Mouse (Mus musculus) heart, embryonic 14.5 days (tissue): ENCODE data around the gene Acot6. TPM values are rescaled to one million over a fixed set of nuclear protein-coding genes. Genes with fewer than 3 reads are reported as not detected.
A peak's percentile ranks its signal among the peaks of the same experiment; 100 is the strongest.
"Not testable (repeated sequence)": the region's sequence is repeated elsewhere in the genome, so short reads cannot be mapped to it uniquely, and the experiment has no call there.

Experiments
- ATAC-seq: fragments of 200-750 bp; cut with Nextera tagmentation; 2 replicates; pipeline ENCODE4 v1.8.0; 2017; ENCODE audit warnings: low read depth, moderate TSS enrichment; ENCODE audit not compliant: insufficient number of reproducible peaks, insufficient read depth, low FRiP score
- H3K27ac ChIP-seq, 2 experiments: fragments of 200-500 bp in 1 of 2; fragments of 300-500 bp in 1 of 2; sonication (generic) in 1 of 2; replicated peaks in 1 of 2; 2 replicates each; pipeline ENCODE4 v1.5.1; 2012 to 2014; ENCODE audit warnings: low read depth in 2 of 2, low read length in 2 of 2, control low read depth in 1 of 2, mild to moderate bottlenecking in 1 of 2, mixed read lengths in 1 of 2; ENCODE audit not compliant: control insufficient read depth in 1 of 2, insufficient read depth in 1 of 2
- H3K27me3 ChIP-seq: fragments of 300-500 bp; sonication (generic); 2 replicates; pipeline ENCODE4 v1.6.1; 2014; ENCODE audit warnings: mild to moderate bottlenecking, low read length, control low read depth; ENCODE audit not compliant: control insufficient read depth, insufficient read depth
- H3K36me3 ChIP-seq: fragments of 300-500 bp; sonication (generic); 2 replicates; pipeline ENCODE4 v1.6.1; 2014; ENCODE audit warnings: mild to moderate bottlenecking, control low read depth, low read length, mixed read lengths; ENCODE audit not compliant: control insufficient read depth, insufficient read depth
- H3K4me1 ChIP-seq, 2 experiments: fragments of 200-500 bp in 1 of 2; fragments of 300-500 bp in 1 of 2; sonication (generic) in 1 of 2; 2 replicates each; pipeline ENCODE4 v1.6.1; 2012 to 2014; ENCODE audit warnings: low read length in 2 of 2, control low read depth in 1 of 2, mixed read lengths in 1 of 2; ENCODE audit not compliant: control insufficient read depth in 2 of 2, insufficient read depth in 2 of 2
- H3K4me2 ChIP-seq: fragments of 300-500 bp; sonication (generic); 2 replicates; pipeline ENCODE4 v1.6.1; 2014; ENCODE audit warnings: mild to moderate bottlenecking, low read length
- H3K4me3 ChIP-seq, 2 experiments: fragments of 200-500 bp in 1 of 2; fragments of 300-500 bp in 1 of 2; sonication (generic) in 1 of 2; 2 replicates each; pipeline ENCODE4 v1.5.1; 2012 to 2014; ENCODE audit warnings: low read length in 2 of 2, mild to moderate bottlenecking in 2 of 2, control low read depth in 1 of 2, low read depth in 1 of 2, moderate library complexity in 1 of 2; ENCODE audit not compliant: control insufficient read depth in 1 of 2, insufficient read depth in 1 of 2
- H3K9ac ChIP-seq: fragments of 300-500 bp; sonication (generic); 2 replicates; pipeline ENCODE4 v1.6.1; 2014; ENCODE audit warnings: mild to moderate bottlenecking, low read length
- H3K9me3 ChIP-seq: fragments of 300-500 bp; sonication (generic); 2 replicates; pipeline ENCODE4 v1.6.1; 2016; ENCODE audit warnings: low read length, control low read depth; ENCODE audit not compliant: control insufficient read depth
- WGBS: fragments of 180-500 bp; shearing (Covaris S2); extraction: QIAGEN DNeasy Blood & Tissue Kit; methylation state at CpG from one replicate; pipeline ENCODE4 v1.1.7; 2014; 5-methylcytosine and 5-hydroxymethylcytosine counted together
- polyA plus RNA-seq: library from polyadenylated mRNA; unstranded; fragments of >200 nt; fragmentation: Nextera tagmentation; extraction: Ambion mirVana; gene quantifications from 2 replicates; pipeline ENCODE4 v1.2.1, GENCODE M21; 2014

Acot6 gene
- polyA plus RNA-seq, 1 experiment from 2014 or later = 1.4 TPM

GRCm38 (mm10) chr12:84071696-84072095, 28.8 kb upstream of the Acot6 start:
- Histone ChIP-seq H3K4me2 (no peak overlapping the region), H3K4me1 (no peaks in the 10 kb centered on the region), H3K27me3 (peaks cover 26% of the 10 kb centered on the region), H3K36me3 (no peaks in the 10 kb centered on the region), H3K27ac (no peak overlapping the region), H3K9me3 (no peaks in the 10 kb centered on the region), H3K4me3 (no peak overlapping the region), H3K9ac (no peak overlapping the region)
- ATAC-seq = no peak
- 83% methylated on average over 2 of the region's 2 CpGs for WGBS

- H3K4me3 ChIP-seq = no peak overlapping the region
- H3K4me2 ChIP-seq = no peak overlapping the region
- ATAC-seq = no peak
- WGBS = 80% methylated on average over 4 of the region's 4 CpGs
- H3K36me3 ChIP-seq = no peaks in the 10 kb centered on the region
- no peak overlapping the region for H3K9ac ChIP-seq
- H3K27ac ChIP-seq = no peak overlapping the region
- no peaks in the 10 kb centered on the region for H3K9me3 ChIP-seq
- no peaks in the 10 kb centered on the region for H3K4me1 ChIP-seq
- no peaks in the 10 kb centered on the region for H3K27me3 ChIP-seq
These were observed 23.0 kb upstream of the Acot6 start for GRCm38 (mm10) chr12:84077371-84077990.

GRCm38 (mm10) chr12:84083842-84084241, 16.6 kb upstream of the Acot6 start:
- 79% methylated on average over 2 of the region's 2 CpGs for WGBS
- no peak for ATAC-seq
- H3K4me2 ChIP-seq = no peak overlapping the region
- no peaks in the 10 kb centered on the region for H3K4me1 ChIP-seq
- no peaks in the 10 kb centered on the region for H3K36me3 ChIP-seq
- H3K9me3 ChIP-seq = peaks cover 7% of the 10 kb centered on the region; the same call in 1 of the 2 replicates
- H3K27ac ChIP-seq = no peak overlapping the region
- no peak overlapping the region for H3K4me3 ChIP-seq
- no peak overlapping the region for H3K9ac ChIP-seq
- H3K27me3 ChIP-seq = no peaks in the 10 kb centered on the region

GRCm38 (mm10) chr12:84084581-84084980, 15.9 kb upstream of the Acot6 start:
- H3K9me3 ChIP-seq = peaks cover 7% of the 10 kb centered on the region; the same call in 1 of the 2 replicates
- no peak overlapping the region for H3K4me2 ChIP-seq
- H3K4me3 ChIP-seq = no peak overlapping the region
- no peaks in the 10 kb centered on the region for H3K27me3 ChIP-seq
- H3K9ac ChIP-seq = no peak overlapping the region
- no peaks in the 10 kb centered on the region for H3K4me1 ChIP-seq
- WGBS = 60% methylated on average over 4 of the region's 4 CpGs
- H3K36me3 ChIP-seq = no peaks in the 10 kb centered on the region
- H3K27ac ChIP-seq = no peak overlapping the region
- no peak for ATAC-seq

- not testable (repeated sequence) for H3K4me3 ChIP-seq, H3K27me3 ChIP-seq, ATAC-seq, H3K36me3 ChIP-seq, H3K4me1 ChIP-seq, H3K9ac ChIP-seq, H3K4me2 ChIP-seq, H3K27ac ChIP-seq
- H3K9me3 ChIP-seq = peaks cover 13% of the 10 kb centered on the region; the same call in 1 of the 2 replicates
- 79% methylated on average over 5 of the region's 5 CpGs for WGBS
These were observed 5.8 kb upstream of the Acot6 start for GRCm38 (mm10) chr12:84094666-84095065.

GRCm38 (mm10) chr12:84099605-84100004, 849 bp upstream of the Acot6 start:
- WGBS = 87% methylated on average over 2 of the region's 2 CpGs
- H3K4me2 ChIP-seq = no peak overlapping the region
- H3K27ac ChIP-seq = no peak overlapping the region
- 0 out of 4 replicates have a peak, but pooled peaks cover 0 to 3% of the 10 kb centered on the region in 2 experiments for H3K4me1 ChIP-seq
- no peak overlapping the region for H3K4me3 ChIP-seq
- 0 out of 2 replicates have a peak, but pooled peaks cover 2% of the 10 kb centered on the region for H3K9me3 ChIP-seq
- H3K27me3 ChIP-seq = no peaks in the 10 kb centered on the region
- ATAC-seq = no peak
- H3K9ac ChIP-seq = no peak overlapping the region
- no peaks in the 10 kb centered on the region for H3K36me3 ChIP-seq

GRCm38 (mm10) chr12:84100071-84100470, 383 bp upstream of the Acot6 start:
- Histone ChIP-seq H3K27ac (no peak overlapping the region), H3K4me1 (0 out of 4 replicates have a peak, but pooled peaks cover 0 to 3% of the 10 kb centered on the region in 2 experiments), H3K4me3 (no peak overlapping the region), H3K4me2 (peak overlapping the region; percentile 83), H3K9ac (no peak overlapping the region), H3K9me3 (0 out of 2 replicates have a peak, but pooled peaks cover 2% of the 10 kb centered on the region), H3K36me3 (no peaks in the 10 kb centered on the region), H3K27me3 (no peaks in the 10 kb centered on the region)
- 84% methylated on average over 1 of the region's 1 CpGs for WGBS
- ATAC-seq = no peak

GRCm38 (mm10) chr12:84101493-84101845, 1.0 kb downstream of the Acot6 start:
- WGBS = 52% methylated on average over 2 of the region's 2 CpGs
- Histone ChIP-seq H3K4me3 (peak overlapping the region; percentile 54 to 65), H3K9ac (peak overlapping the region; percentile 74; the same call in 1 of the 2 replicates), H3K27me3 (no peaks in the 10 kb centered on the region), H3K27ac (no peak overlapping the region), H3K4me1 (0 out of 4 replicates have a peak, but pooled peaks cover 0 to 3% of the 10 kb centered on the region in 2 experiments), H3K4me2 (peak overlapping the region; percentile 83), H3K36me3 (no peaks in the 10 kb centered on the region), H3K9me3 (no peaks in the 10 kb centered on the region)
- ATAC-seq = no peak
